Mouse (Mus musculus) myocyte (in vitro differentiated cells): ENCODE data around the gene Cryz. TPM values are rescaled to one million over a fixed set of nuclear protein-coding genes. Genes with fewer than 3 reads are reported as not detected.

Experiments used
- H3K27me3 ChIP-seq: one replicate; pipeline ENCODE4 v1.6.1; 2011; ENCODE audit not compliant: control insufficient read depth, insufficient read depth, insufficient read length
- H3K36me3 ChIP-seq: one replicate; pipeline ENCODE4 v1.6.1; 2011; ENCODE audit not compliant: control insufficient read depth, insufficient read depth
- H3K4me2 ChIP-seq: one replicate; pipeline ENCODE4 v1.6.1; 2011; ENCODE audit warnings: low read depth, control low read depth
- H3K4me3 ChIP-seq: one replicate; pipeline ENCODE4 v1.5.1; 2011; ENCODE audit warnings: mild to moderate bottlenecking, control low read depth, moderate library complexity
- H3K79me2 ChIP-seq: one replicate; pipeline ENCODE4 v1.6.1; 2011; ENCODE audit not compliant: control insufficient read depth, insufficient read depth
- H3ac ChIP-seq: one replicate; pipeline ENCODE4 v1.6.1; 2011; ENCODE audit not compliant: control insufficient read depth, insufficient read length
- CEBPB ChIP-seq: IDR thresholded peaks from 2 replicates; pipeline ENCODE4 v1.6.1; 2011; ENCODE audit warnings: mild to moderate bottlenecking, moderate library complexity; ENCODE audit not compliant: poor library complexity, insufficient read depth, severe bottlenecking
- E2F4 ChIP-seq: IDR thresholded peaks from one replicate; pipeline ENCODE4 v1.6.1; 2011; ENCODE audit warnings: mild to moderate bottlenecking, control low read depth, moderate library complexity; ENCODE audit not compliant: insufficient read depth
- MAX ChIP-seq: IDR thresholded peaks from one replicate; pipeline ENCODE4 v1.6.1; 2011; ENCODE audit warnings: low read depth, mild to moderate bottlenecking, control low read depth
- MYOD1 ChIP-seq, 3 experiments: IDR thresholded peaks; one replicate each; pipeline ENCODE4 v1.6.1; 2011; ENCODE audit warnings: control low read depth in 2 of 3, low read depth in 2 of 3, mild to moderate bottlenecking in 2 of 3, moderate library complexity in 1 of 3; ENCODE audit not compliant: insufficient read length in 2 of 3, control insufficient read depth in 1 of 3
- MYOG ChIP-seq, 3 experiments: IDR thresholded peaks; one replicate each; pipeline ENCODE4 v1.6.1; 2011; ENCODE audit warnings: control low read depth in 2 of 3, low read depth in 2 of 3, mild to moderate bottlenecking in 2 of 3; ENCODE audit not compliant: insufficient read length in 2 of 3, control insufficient read depth in 1 of 3, insufficient read depth in 1 of 3
- POLR2A ChIP-seq: IDR thresholded peaks from one replicate; pipeline ENCODE4 v1.6.1; 2011; ENCODE audit warnings: low read depth, mild to moderate bottlenecking, control low read depth, moderate library complexity; ENCODE audit not compliant: insufficient read length
- POLR2AphosphoS2 ChIP-seq: IDR thresholded peaks from one replicate; pipeline ENCODE4 v1.6.1; 2011; ENCODE audit warnings: low read depth, control low read depth; ENCODE audit not compliant: insufficient read length
- REST ChIP-seq: IDR thresholded peaks from one replicate; pipeline ENCODE4 v1.6.1; 2011; ENCODE audit warnings: mild to moderate bottlenecking, control low read depth, moderate library complexity; ENCODE audit not compliant: insufficient read depth, insufficient read length
- SRF ChIP-seq: IDR thresholded peaks from one replicate; pipeline ENCODE4 v1.6.1; 2011; ENCODE audit warnings: low read depth; ENCODE audit not compliant: control insufficient read depth, insufficient read length
- TCF12 ChIP-seq: IDR thresholded peaks from one replicate; pipeline ENCODE4 v1.6.1; 2011; ENCODE audit warnings: mild to moderate bottlenecking, control low read depth; ENCODE audit not compliant: poor library complexity, insufficient read depth, severe bottlenecking
- TCF3 ChIP-seq: IDR thresholded peaks from one replicate; pipeline ENCODE4 v1.6.1; 2011; ENCODE audit warnings: low read depth, control low read depth; ENCODE audit not compliant: insufficient read length
- USF1 ChIP-seq: IDR thresholded peaks from one replicate; pipeline ENCODE4 v1.6.1; 2011; ENCODE audit warnings: low read depth, mild to moderate bottlenecking, control low read depth, moderate library complexity
- polyA plus RNA-seq: library from polyadenylated mRNA; unstranded; fragments of >200 nt; fragmentation: generic; extraction: Trizol; gene quantifications from one replicate; pipeline ENCODE4 v1.2.1, GENCODE M21; 2012; ENCODE audit warnings: missing spikeins

Gene Cryz
- polyA plus RNA-seq, 1 experiment = 20.0 TPM

- TF ChIP-seq POLR2AphosphoS2 (no peak), SRF (no peak), REST (no peak), MAX (no peak), E2F4 (no peak), MYOG (IDR thresholded peaks at IDR 0.05; ENCODE audit: control insufficient read depth in 1 of 3, insufficient read depth in 1 of 3, insufficient read length in 2 of 3, low read depth in 2 of 3) (no peak), USF1 (no peak), MYOD1 (IDR thresholded peaks at IDR 0.05; ENCODE audit: control insufficient read depth in 1 of 3, insufficient read length in 2 of 3, low read depth in 2 of 3) (no peak), TCF12 (no peak), POLR2A (no peak)
- Histone ChIP-seq H3K36me3 (no peaks in the 10 kb centered on the region), H3K27me3 (no peaks in the 10 kb centered on the region)
These were observed 57.8 kb downstream of the Cryz start for GRCm38 (mm10) chr3:154654284-154654683.

GRCm38 (mm10) chr3:154654901-154655300, 58.4 kb downstream of the Cryz start:
- Histone ChIP-seq H3K36me3 (no peaks in the 10 kb centered on the region), H3K4me2 (no peak overlapping the region), H3K27me3 (no peaks in the 10 kb centered on the region), H3K4me3 (no peak overlapping the region), H3ac (no peak overlapping the region), H3K79me2 (no peaks in the 10 kb centered on the region)
- TF ChIP-seq CEBPB (no peak), SRF (no peak), MYOG (IDR thresholded peaks at IDR 0.05; ENCODE audit: control insufficient read depth in 1 of 3, insufficient read depth in 1 of 3, insufficient read length in 2 of 3, low read depth in 2 of 3) (no peak), REST (no peak), MYOD1 (IDR thresholded peaks at IDR 0.05; ENCODE audit: control insufficient read depth in 1 of 3, insufficient read length in 2 of 3, low read depth in 2 of 3) (no peak), USF1 (no peak), E2F4 (no peak), MAX (no peak), POLR2A (no peak), TCF3 (no peak)

More at GRCm38 (mm10) chr3:154654284-154654683, 57.8 kb downstream of the Cryz start:
- Histone ChIP-seq H3K79me2 (no peaks in the 10 kb centered on the region), H3ac (no peak overlapping the region), H3K4me2 (no peak overlapping the region), H3K4me3 (no peak overlapping the region)

- H3K4me3 ChIP-seq = no peak overlapping the region
- H3K4me2 ChIP-seq = no peak overlapping the region
- H3K79me2 ChIP-seq = no peaks in the 10 kb centered on the region
- no peak overlapping the region for H3ac ChIP-seq
- H3K36me3 ChIP-seq = no peaks in the 10 kb centered on the region
- TF ChIP-seq MYOD1 (IDR thresholded peaks at IDR 0.05; ENCODE audit: control insufficient read depth in 1 of 3, insufficient read length in 2 of 3, low read depth in 2 of 3) (no peak), E2F4 (no peak), TCF3 (no peak), POLR2A (no peak), USF1 (no peak), POLR2AphosphoS2 (no peak), MYOG (IDR thresholded peaks at IDR 0.05; ENCODE audit: control insufficient read depth in 1 of 3, insufficient read depth in 1 of 3, insufficient read length in 2 of 3, low read depth in 2 of 3) (no peak), MAX (no peak), CEBPB (no peak), SRF (no peak), REST (no peak), TCF12 (no peak)
- no peaks in the 10 kb centered on the region for H3K27me3 ChIP-seq
These were observed 59.2 kb downstream of the Cryz start for GRCm38 (mm10) chr3:154655711-154656110.

GRCm38 (mm10) chr3:154663545-154663944, 67.0 kb downstream of the Cryz start, which contains the start of gene Erich3:
TSS of gene Erich3 (plus strand) at chr3:154663859.
- H3K36me3 ChIP-seq = no peaks in the 10 kb centered on the region
- no peaks in the 10 kb centered on the region for H3K79me2 ChIP-seq
- H3K4me3 ChIP-seq = no peak within 1 kb of the TSS
- H3K27me3 ChIP-seq = peaks cover 7% of the 10 kb centered on the region
- no peak within 1 kb of the TSS for H3K4me2 ChIP-seq
- TF ChIP-seq MYOG (IDR thresholded peaks at IDR 0.05; ENCODE audit: control insufficient read depth in 1 of 3, insufficient read depth in 1 of 3, insufficient read length in 2 of 3, low read depth in 2 of 3) (no peak), TCF12 (no peak), MYOD1 (IDR thresholded peaks at IDR 0.05; ENCODE audit: control insufficient read depth in 1 of 3, insufficient read length in 2 of 3, low read depth in 2 of 3) (no peak), SRF (no peak), TCF3 (no peak), REST (no peak), POLR2AphosphoS2 (no peak), USF1 (no peak), MAX (no peak), E2F4 (no peak), POLR2A (no peak), CEBPB (no peak)
- H3ac ChIP-seq = no peak within 1 kb of the TSS
